ENCODE assay signal across 8 mouse cellular contexts in genomic region chr2:20969201-20970200, GRCm38 (mm10). TPM values are rescaled to one million over a fixed set of nuclear protein-coding genes. Genes with fewer than 3 reads are reported as not detected.
DNase-seq lines count a peak whose midpoint lies in the region; ATAC-seq and TF ChIP-seq lines count a peak whose summit lies in the region.

No protein-coding gene starts in this region.

- H3K27ac ChIP-seq in forebrain, embryonic 10.5 days: peak overlapping the region; percentile 100
- H3K27ac ChIP-seq in heart, embryonic 15.5 days: peak overlapping the region; percentile 99
- H3K27ac ChIP-seq in liver, embryonic 14.5 days: peak overlapping the region; percentile 97
- H3K27ac ChIP-seq in neural tube, embryonic 11.5 days (ENCODE audit: low read depth, low read length): peak overlapping the region; percentile 99
- H3K27ac ChIP-seq in stomach, postnatal 0 days (replicated peaks): peak overlapping the region; percentile 98

- H3K4me2 ChIP-seq in heart, embryonic 15.5 days: peak overlapping the region; percentile 75
- peak overlapping the region; percentile 88 for H3K4me2 ChIP-seq in liver, embryonic 14.5 days (ENCODE audit: low read depth)
- H3K4me2 ChIP-seq in neural tube, embryonic 11.5 days (ENCODE audit: low read depth): peak overlapping the region; percentile 72
- peak overlapping the region; percentile 86 for H3K4me2 ChIP-seq in stomach, postnatal 0 days (replicated peaks; ENCODE audit: low read depth)

- H3K27me3 ChIP-seq in forebrain, embryonic 10.5 days (ENCODE audit: poor library complexity, severe bottlenecking): no peaks in the 10 kb centered on the region
- no peaks in the 10 kb centered on the region for H3K27me3 ChIP-seq in heart, embryonic 15.5 days
- no peaks in the 10 kb centered on the region for H3K27me3 ChIP-seq in liver, embryonic 14.5 days (ENCODE audit: control insufficient read depth, insufficient read depth, low read length)
- no peaks in the 10 kb centered on the region for H3K27me3 ChIP-seq in neural tube, embryonic 11.5 days (ENCODE audit: control insufficient read depth, insufficient read depth, low read length)
- H3K27me3 ChIP-seq in stomach, postnatal 0 days (ENCODE audit: control insufficient read depth, insufficient read depth, low read length): no peaks in the 10 kb centered on the region

- peak overlapping the region; percentile 95 for H3K4me3 ChIP-seq in forebrain, embryonic 10.5 days
- peak overlapping the region; percentile 97 for H3K4me3 ChIP-seq in heart, embryonic 15.5 days
- H3K4me3 ChIP-seq in liver, embryonic 14.5 days (ENCODE audit: insufficient read depth in 1 of 2, low read depth in 2 of 2, low read length in 2 of 2): peak overlapping the region; percentile 85 to 94
- H3K4me3 ChIP-seq in neural tube, embryonic 11.5 days (ENCODE audit: low read depth, low read length): peak overlapping the region; percentile 91
- peak overlapping the region; percentile 90 for H3K4me3 ChIP-seq in stomach, postnatal 0 days (ENCODE audit: low read depth, low read length)

- WGBS in forebrain, embryonic 10.5 days: under 1% methylated on average over 49 of the region's 49 CpGs
- WGBS in heart, embryonic 15.5 days: under 1% methylated on average over 49 of the region's 49 CpGs
- under 1% methylated on average over 48 of the region's 49 CpGs for WGBS in liver, embryonic 14.5 days (ENCODE audit: insufficient replicate concordance)
- under 1% methylated on average over 47 of the region's 49 CpGs for WGBS in neural tube, embryonic 11.5 days
- 1% methylated on average over 48 of the region's 49 CpGs for WGBS in stomach, postnatal 0 days

- no peaks in the 10 kb centered on the region for H3K9me3 ChIP-seq in forebrain, embryonic 10.5 days
- H3K9me3 ChIP-seq in heart, embryonic 15.5 days (replicated peaks): no peaks in the 10 kb centered on the region
- no peaks in the 10 kb centered on the region for H3K9me3 ChIP-seq in liver, embryonic 14.5 days (ENCODE audit: control insufficient read depth, low read length)
- no peaks in the 10 kb centered on the region for H3K9me3 ChIP-seq in neural tube, embryonic 11.5 days (ENCODE audit: control insufficient read depth, low read length)
- no peaks in the 10 kb centered on the region for H3K9me3 ChIP-seq in stomach, postnatal 0 days (ENCODE audit: control insufficient read depth, low read length)

- H3K4me1 ChIP-seq in forebrain, embryonic 10.5 days: peaks cover 40% of the 10 kb centered on the region
- H3K4me1 ChIP-seq in heart, embryonic 15.5 days (replicated peaks): peaks cover 22% of the 10 kb centered on the region
- H3K4me1 ChIP-seq in liver, embryonic 14.5 days (replicated peaks; ENCODE audit: control insufficient read depth in 2 of 2, insufficient read depth in 2 of 2, low read length in 1 of 2): peaks cover 15 to 21% of the 10 kb centered on the region in 2 experiments
- peaks cover 8% of the 10 kb centered on the region for H3K4me1 ChIP-seq in neural tube, embryonic 11.5 days (ENCODE audit: control insufficient read depth, insufficient read depth, low read length)
- peaks cover 6% of the 10 kb centered on the region; the same call in 1 of the 2 replicates for H3K4me1 ChIP-seq in stomach, postnatal 0 days (replicated peaks; ENCODE audit: control insufficient read depth, insufficient read depth)

- ATAC-seq in heart, embryonic 15.5 days (replicated peaks; ENCODE audit: insufficient number of reproducible peaks, insufficient read depth, low FRiP score, low read depth): peak; percentile 94
- peak; percentile 89 for ATAC-seq in liver, embryonic 14.5 days (ENCODE audit: insufficient read depth)
- ATAC-seq in neural tube, embryonic 11.5 days (ENCODE audit: insufficient read depth, low FRiP score, low TSS enrichment): peak; percentile 95
- peak; percentile 96 for ATAC-seq in stomach, postnatal 0 days (ENCODE audit: low FRiP score, low TSS enrichment)

- H3K9ac ChIP-seq in heart, embryonic 15.5 days: peak overlapping the region; percentile 99
- H3K9ac ChIP-seq in liver, embryonic 14.5 days (replicated peaks): peak overlapping the region; percentile 100
- peak overlapping the region; percentile 99 for H3K9ac ChIP-seq in neural tube, embryonic 11.5 days (ENCODE audit: low read length)
- peak overlapping the region; percentile 96 for H3K9ac ChIP-seq in stomach, postnatal 0 days (ENCODE audit: low read length)

- TF ChIP-seq CTCF in liver, embryonic 14.5 days (IDR thresholded peaks at IDR 0.05; ENCODE audit: low read depth): 0 out of 2 replicates have a peak, but pooled peaks have one; percentile 8
- no peak for TF ChIP-seq CTCF in stomach, postnatal 0 days (IDR thresholded peaks at IDR 0.05; ENCODE audit: low read depth)

- peak; percentile 67 for TF ChIP-seq EP300 in liver, embryonic 14.5 days (IDR thresholded peaks at IDR 0.05; ENCODE audit: low read depth)
- no peak for TF ChIP-seq EP300 in stomach, postnatal 0 days (optimal IDR thresholded peaks at IDR 0.05)

- DNase-seq in CD8-positive naive resting alpha-beta T cell, adult 2 months (ENCODE audit: low read depth in 2 of 2, low spot score in 2 of 2): peak; percentile 53 to 60
- DNase-seq in c-Kit-positive CD71-negative TER-119-negative erythroid progenitor cells, embryonic 14.5 days (ENCODE audit: low read depth): peak; percentile 86
- peak; percentile 96 for DNase-seq in forebrain, embryonic 10.5 days (ENCODE audit: extremely low spot score, low spot score)
- DNase-seq in kidney, postnatal 25 days: peak; percentile 96 to 98
- DNase-seq in liver, embryonic 14.5 days (ENCODE audit: low read depth in 3 of 3, low spot score in 3 of 3): peak; percentile 90 to 94 (median 93)
- DNase-seq in neural tube, embryonic 11.5 days (ENCODE audit: low spot score): peak; percentile 95
- peak; percentile 94 for DNase-seq in stomach, postnatal 0 days (ENCODE audit: low spot score)

- H3K36me3 ChIP-seq in forebrain, embryonic 10.5 days (replicated peaks): no peaks in the 10 kb centered on the region
- H3K36me3 ChIP-seq in heart, embryonic 15.5 days: no peaks in the 10 kb centered on the region
- H3K36me3 ChIP-seq in liver, embryonic 14.5 days (replicated peaks; ENCODE audit: control insufficient read depth, insufficient read depth, low read depth): peaks cover 5% of the 10 kb centered on the region; the same call in 1 of the 2 replicates
- no peaks in the 10 kb centered on the region for H3K36me3 ChIP-seq in neural tube, embryonic 11.5 days (ENCODE audit: control insufficient read depth, insufficient read depth, low read length)
- H3K36me3 ChIP-seq in stomach, postnatal 0 days (ENCODE audit: control insufficient read depth, insufficient read depth, low read length): no peaks in the 10 kb centered on the region

RNA-seq across cellular contexts. Expression of gene Arhgap21, which starts 0.8 kb away (rescaled TPM):
- polyA plus RNA-seq in forebrain, embryonic 10.5 days (2016; fragmentation: Nextera tagmentation; extraction: Ambion mirVana): 24.3 and 27.9 TPM in 2 replicates
- 16.7 and 17.2 TPM in 2 replicates for polyA plus RNA-seq in heart, embryonic 15.5 days (2015; fragmentation: Nextera tagmentation; extraction: Ambion mirVana)
- polyA plus RNA-seq in liver, embryonic 14.5 days (2012; rRNA removed): 6.7 and 10.9 TPM in 2 replicates
- polyA plus RNA-seq in liver, embryonic 14.5 days (2014; fragmentation: Nextera tagmentation; extraction: Ambion mirVana): 8.4 and 9.0 TPM in 2 replicates
- polyA plus RNA-seq in neural tube, embryonic 11.5 days (2014; fragmentation: Nextera tagmentation; extraction: Ambion mirVana): 49.4 and 50.0 TPM in 2 replicates
- 5.2 and 5.5 TPM in 2 replicates for polyA plus RNA-seq in stomach, postnatal 0 days (2015; fragmentation: Nextera tagmentation; extraction: Ambion mirVana)

Comparison
In these comparisons a context has a peak if more than half of its experiments do, and no peak if none do; other contexts are left out.
1. Peak in every context shown above with its lines: DNase-seq, ATAC-seq, H3K4me3 ChIP-seq and H3K27ac ChIP-seq.